In genomic region chr7:97661634-97662033, GRCm38 (mm10) we compare ENCODE assay signal across 28 mouse cellular contexts.
"Had no signal": no experiment of that assay in that cellular context is flagged by ENCODE, and none has a peak within 500 bp of the region (broad histone marks: within the 10 kb centered on the region; RNA-seq: fewer than 3 reads in every experiment).

No protein-coding gene starts in this region.

- H3K9me3 ChIP-seq: embryonic facial prominence, embryonic 10.5 days; embryonic facial prominence, embryonic 12.5 days; embryonic facial prominence, embryonic 13.5 days; embryonic facial prominence, embryonic 15.5 days; forebrain, embryonic 10.5 days; forebrain, embryonic 12.5 days; forebrain, embryonic 13.5 days; forebrain, embryonic 15.5 days had no signal

- H3K27ac ChIP-seq: embryonic facial prominence, embryonic 10.5 days; embryonic facial prominence, embryonic 12.5 days; embryonic facial prominence, embryonic 13.5 days; embryonic facial prominence, embryonic 15.5 days; forebrain, embryonic 10.5 days; forebrain, embryonic 12.5 days; forebrain, embryonic 13.5 days; forebrain, embryonic 15.5 days; gastrocnemius, adult 2 months; heart, adult 2 months had no signal

- H3K4me3 ChIP-seq: embryonic facial prominence, embryonic 10.5 days; embryonic facial prominence, embryonic 12.5 days; embryonic facial prominence, embryonic 13.5 days; embryonic facial prominence, embryonic 15.5 days; erythroblast, embryonic 14.5 days; forebrain, embryonic 10.5 days; forebrain, embryonic 12.5 days; forebrain, embryonic 13.5 days; forebrain, embryonic 15.5 days; gastrocnemius, adult 2 months; heart, adult 2 months had no signal

- H3K27me3 ChIP-seq: embryonic facial prominence, embryonic 12.5 days; embryonic facial prominence, embryonic 13.5 days; embryonic facial prominence, embryonic 15.5 days; forebrain, embryonic 12.5 days; forebrain, embryonic 13.5 days; forebrain, embryonic 15.5 days had no signal

- DNase-seq: cerebellum, adult 8-10 months; cerebellum, adult 9-10 months; cerebellum, adult 9-11 months; cerebellum, postnatal 10 days; cerebellum, postnatal 14 days; cerebellum, postnatal 25 days; cerebellum, postnatal 36 days; embryo, embryonic 11 days; forebrain, postnatal 0 days; gastrocnemius, adult 2 months; gastrocnemius, postnatal 10 days; gastrocnemius, postnatal 14 days; gastrocnemius, postnatal 25 days; gastrocnemius, postnatal 36 days; heart, adult 11 months; heart, adult 18-20 months; heart, adult 2 months had no signal

- H3K4me1 ChIP-seq: embryonic facial prominence, embryonic 10.5 days; embryonic facial prominence, embryonic 12.5 days; embryonic facial prominence, embryonic 13.5 days; embryonic facial prominence, embryonic 15.5 days; forebrain, embryonic 10.5 days; forebrain, embryonic 12.5 days; forebrain, embryonic 13.5 days; forebrain, embryonic 15.5 days had no signal

- ATAC-seq: forebrain, embryonic 13.5 days; forebrain, embryonic 14.5 days; forebrain, embryonic 15.5 days; forebrain, embryonic 16.5 days; forebrain, postnatal 0 days had no signal

- H3K9ac ChIP-seq: embryonic facial prominence, embryonic 12.5 days; embryonic facial prominence, embryonic 13.5 days; embryonic facial prominence, embryonic 15.5 days; forebrain, embryonic 12.5 days; forebrain, embryonic 13.5 days; forebrain, embryonic 15.5 days; forebrain, postnatal 0 days had no signal

- H3K4me2 ChIP-seq: embryonic facial prominence, embryonic 12.5 days; embryonic facial prominence, embryonic 13.5 days; embryonic facial prominence, embryonic 15.5 days; forebrain, embryonic 12.5 days; forebrain, embryonic 13.5 days; forebrain, embryonic 15.5 days had no signal
